Mouse (Mus musculus): Measurements from ENCODE around the gene Pappa.

The Pappa gene

GRCm38 (mm10) chr4:65269996-65270395, 146.0 kb downstream of the Pappa start:
- DNase-seq (ENCODE audit: extremely low spot score, low spot score): no peak

DNA sequence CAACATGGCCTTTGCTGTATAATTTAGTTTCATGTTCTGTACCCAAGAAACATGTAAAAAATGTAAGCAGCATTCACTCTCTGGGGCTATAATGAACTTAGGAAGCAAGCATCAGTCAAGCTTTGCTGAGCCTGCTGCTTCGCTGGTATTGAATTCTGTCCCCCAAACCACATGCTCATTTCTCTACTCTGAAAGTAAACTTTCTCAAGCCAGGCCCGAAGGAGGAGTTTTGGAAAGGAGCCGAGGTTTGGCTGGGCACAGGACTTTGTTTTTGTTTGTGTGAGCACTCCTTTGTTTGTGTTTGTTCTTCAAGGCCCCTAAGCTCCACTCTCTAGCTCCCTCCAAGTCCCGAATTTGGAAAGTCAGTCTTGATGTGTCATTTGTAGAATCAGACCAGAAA, 148.3 kb downstream of the Pappa start:
- no peak for DNase-seq (ENCODE audit: extremely low spot score, low spot score)

DNA sequence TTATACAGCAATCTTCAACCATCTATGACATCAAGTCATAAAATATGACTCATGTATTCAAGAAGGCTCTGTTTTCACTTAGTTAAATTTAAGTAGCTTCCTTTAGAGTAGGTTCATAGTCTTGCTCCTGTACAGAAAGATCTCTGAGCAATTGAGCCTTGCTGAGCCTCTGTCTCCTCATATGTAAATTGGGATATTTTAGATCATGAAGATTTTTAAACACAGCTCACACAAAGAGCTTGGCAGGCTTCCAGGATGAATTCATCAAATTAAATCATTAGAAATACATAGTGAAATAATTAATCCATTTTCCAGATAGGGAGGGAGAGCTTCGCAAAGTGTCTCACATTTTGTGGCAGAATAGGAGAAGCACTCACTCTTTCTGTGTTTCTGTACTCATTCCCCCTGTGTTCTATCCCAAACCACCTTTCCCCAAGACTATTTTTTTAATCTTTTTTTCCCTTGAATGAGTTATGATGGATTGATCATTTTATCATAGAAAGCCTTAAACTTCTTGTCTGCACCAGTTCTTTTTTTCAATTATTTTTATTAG, 149.4 kb downstream of the Pappa start:
- no peak for DNase-seq (ENCODE audit: extremely low spot score, low spot score)

GRCm38 (mm10) chr4:65278451-65279271, 154.7 kb downstream of the Pappa start:
- peak; percentile 44 for DNase-seq (ENCODE audit: extremely low spot score, low spot score)

DNA sequence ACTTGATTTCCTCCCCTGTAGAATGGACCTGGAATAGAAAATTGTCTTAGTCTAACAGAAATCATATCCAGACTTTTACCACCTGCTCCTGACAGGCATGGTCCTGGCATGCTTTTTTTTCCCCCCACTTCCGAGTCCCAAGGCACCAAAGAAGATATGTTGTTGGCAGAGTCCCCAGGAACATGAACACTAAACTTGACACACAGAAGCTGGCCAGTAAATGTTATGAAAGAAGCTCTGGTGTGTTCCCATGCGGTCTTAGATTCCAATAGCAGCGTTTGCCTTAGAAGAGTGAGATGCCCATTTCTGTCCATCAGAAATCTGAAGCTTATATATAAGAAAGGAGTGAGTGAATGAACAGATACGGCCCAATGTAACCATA, 155.3 kb downstream of the Pappa start:
- no peak for DNase-seq (ENCODE audit: extremely low spot score, low spot score)

DNA sequence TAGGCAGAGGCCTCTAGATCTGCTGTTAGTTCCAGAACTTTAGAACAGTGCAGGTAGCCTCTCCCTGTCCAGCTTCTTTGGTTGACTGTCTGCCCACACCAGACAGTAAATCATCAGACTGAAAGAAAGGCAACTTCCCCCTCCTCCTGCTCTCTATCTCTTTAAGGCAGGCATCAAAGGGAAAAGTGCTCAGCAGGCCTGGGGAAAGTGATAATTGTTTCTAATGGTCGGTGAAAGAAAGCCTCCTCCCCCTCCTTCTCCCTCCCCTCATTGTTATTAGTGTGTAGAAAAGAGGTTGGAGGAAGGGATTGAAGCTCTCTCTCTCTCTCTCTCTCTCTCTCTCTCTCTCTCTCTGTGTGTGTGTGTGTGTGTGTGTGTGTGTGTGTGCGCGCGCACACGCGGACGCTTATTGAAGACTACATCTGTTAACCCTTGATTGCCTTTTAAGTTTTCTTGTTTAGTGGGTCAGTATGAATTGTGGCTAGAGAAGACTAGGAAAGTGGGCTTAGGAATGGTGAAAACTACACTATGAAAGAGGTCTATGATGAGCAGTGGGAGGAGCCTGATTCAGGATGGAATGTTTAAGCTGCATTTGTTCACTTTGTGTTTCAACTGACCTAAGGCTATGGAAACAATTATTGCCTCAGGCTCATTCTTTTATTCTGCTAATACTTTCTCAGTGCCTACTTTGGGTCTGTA, 156.2 kb downstream of the Pappa start:
- peak; percentile 46 for DNase-seq (ENCODE audit: extremely low spot score, low spot score)

GRCm38 (mm10) chr4:65280888-65281287, 156.9 kb downstream of the Pappa start:
- no peak for DNase-seq (ENCODE audit: extremely low spot score, low spot score)

- DNase-seq (ENCODE audit: extremely low spot score, low spot score): no peak
Measured at GRCm38 (mm10) chr4:65283611-65284010, 159.6 kb downstream of the Pappa start.

DNA sequence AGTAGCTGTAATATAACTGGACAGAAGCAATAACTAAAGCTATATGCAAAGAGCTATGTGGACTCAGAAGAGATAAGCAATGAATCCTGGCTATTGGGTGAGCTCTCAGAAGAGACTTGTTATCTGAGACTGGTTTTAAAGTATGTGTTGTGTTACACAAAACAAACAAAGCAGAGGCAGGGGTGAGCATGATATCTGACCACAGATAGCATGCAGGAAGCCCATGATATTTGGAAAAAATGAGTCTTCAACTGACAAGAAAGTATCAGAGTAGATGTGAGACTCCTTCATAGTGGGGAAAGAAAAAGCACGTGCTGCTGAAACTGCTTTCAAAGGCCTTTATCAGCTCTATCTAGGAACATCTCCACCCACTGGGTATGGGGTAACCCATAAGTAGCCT, 161.2 kb downstream of the Pappa start:
- DNase-seq (ENCODE audit: extremely low spot score, low spot score): no peak

GRCm38 (mm10) chr4:65289247-65289646, 165.3 kb downstream of the Pappa start:
- no peak for DNase-seq (ENCODE audit: extremely low spot score, low spot score)

- DNase-seq (ENCODE audit: extremely low spot score, low spot score): no peak
Measured at GRCm38 (mm10) chr4:65295741-65296140, 171.8 kb downstream of the Pappa start.

DNA sequence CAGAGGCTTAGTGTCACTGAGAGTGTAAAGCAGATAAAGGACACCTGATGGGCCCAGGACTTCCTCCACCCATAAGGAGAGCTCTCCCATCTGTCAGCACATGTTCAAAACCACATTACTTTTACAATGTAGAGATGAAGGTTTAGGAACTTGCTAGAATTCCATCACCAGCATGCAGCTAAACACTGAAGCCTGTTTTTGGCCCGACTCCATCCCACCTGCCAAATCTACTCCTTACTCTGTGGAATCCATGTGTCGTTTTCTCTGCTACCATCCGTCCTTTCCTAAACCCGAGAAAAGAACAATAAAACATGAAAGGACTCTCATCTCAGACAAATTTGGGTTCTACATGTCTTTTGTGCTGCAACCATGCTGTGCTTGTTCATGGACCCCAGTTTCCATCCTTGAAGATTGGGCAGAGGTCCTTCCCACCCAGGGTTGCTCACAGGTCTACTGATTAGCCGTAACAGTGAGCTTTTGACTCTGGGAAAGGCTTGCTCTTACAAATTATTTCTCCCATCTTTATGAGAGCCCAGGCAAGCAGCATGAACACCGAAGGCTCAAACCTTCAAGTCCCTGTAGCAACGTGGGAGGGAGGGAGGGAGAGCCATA, 172.5 kb downstream of the Pappa start:
- DNase-seq (ENCODE audit: extremely low spot score, low spot score): no peak

GRCm38 (mm10) chr4:65296968-65297499, 173.1 kb downstream of the Pappa start:
- DNase-seq (ENCODE audit: extremely low spot score, low spot score): peak; percentile 60

DNA sequence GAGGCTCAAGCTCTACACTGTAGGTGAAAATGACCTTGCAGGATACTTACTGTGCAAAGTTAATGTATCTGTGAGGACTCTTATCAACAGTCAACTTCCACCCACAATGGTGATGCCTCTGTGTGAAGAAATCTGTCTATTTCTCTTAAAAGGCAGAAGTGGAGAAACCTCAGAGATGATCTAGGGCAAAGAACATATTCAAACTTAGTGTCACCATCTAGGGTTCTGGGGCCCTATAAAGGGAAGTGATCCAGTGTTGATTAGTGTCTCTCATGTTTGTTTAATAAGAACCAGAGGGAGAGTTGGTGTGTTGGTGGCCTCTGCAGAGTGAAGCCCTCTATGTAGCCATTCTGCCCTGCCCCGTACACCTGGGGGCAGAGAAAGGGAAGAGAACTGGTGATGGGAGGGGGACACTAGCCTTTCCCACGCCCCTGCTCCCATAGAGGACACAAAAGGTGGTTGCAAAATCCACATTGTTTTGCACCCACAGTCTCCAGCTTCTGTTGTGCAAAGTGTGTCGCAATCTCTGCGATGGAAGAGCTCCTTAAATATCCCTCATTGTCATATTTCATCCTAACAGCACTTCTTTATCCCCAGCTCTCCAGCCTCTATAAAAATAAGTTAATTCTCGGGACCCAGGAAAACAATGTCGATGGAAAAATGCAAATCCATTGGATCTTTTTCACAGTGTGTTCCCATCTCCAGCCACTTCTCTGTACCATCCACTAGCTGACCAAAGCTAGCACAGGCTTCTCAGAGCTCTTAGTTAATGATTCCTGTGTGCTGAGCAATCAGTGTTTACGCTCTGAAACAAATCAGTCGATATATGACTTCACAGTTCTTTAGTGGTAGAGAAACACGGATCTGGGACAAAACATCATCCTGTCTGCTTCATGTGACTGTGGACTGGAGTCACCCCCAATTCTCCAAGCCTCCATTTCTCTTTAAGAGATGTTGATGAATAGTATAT, 174.5 kb downstream of the Pappa start:
- DNase-seq (ENCODE audit: extremely low spot score, low spot score): no peak

DNA sequence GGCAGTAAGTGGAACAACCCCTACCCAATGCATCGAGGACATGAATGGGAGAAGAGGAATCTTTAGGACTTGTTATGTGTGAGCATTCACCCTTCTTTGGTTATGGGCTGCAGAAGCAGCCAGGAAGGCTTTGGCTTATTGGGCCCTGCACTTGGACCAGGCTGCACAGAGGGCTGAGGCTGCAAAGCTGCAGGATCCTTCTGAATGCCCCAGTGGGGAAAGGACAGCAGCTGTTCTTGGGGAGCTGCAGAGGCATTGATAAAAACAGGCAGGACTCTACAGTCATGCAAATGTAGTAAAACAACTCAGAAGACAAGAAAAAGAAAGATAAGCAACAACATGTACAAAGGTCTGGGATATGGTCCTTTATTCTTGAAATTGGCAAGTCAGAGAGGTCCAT, 175.4 kb downstream of the Pappa start:
- no peak for DNase-seq (ENCODE audit: extremely low spot score, low spot score)

DNA sequence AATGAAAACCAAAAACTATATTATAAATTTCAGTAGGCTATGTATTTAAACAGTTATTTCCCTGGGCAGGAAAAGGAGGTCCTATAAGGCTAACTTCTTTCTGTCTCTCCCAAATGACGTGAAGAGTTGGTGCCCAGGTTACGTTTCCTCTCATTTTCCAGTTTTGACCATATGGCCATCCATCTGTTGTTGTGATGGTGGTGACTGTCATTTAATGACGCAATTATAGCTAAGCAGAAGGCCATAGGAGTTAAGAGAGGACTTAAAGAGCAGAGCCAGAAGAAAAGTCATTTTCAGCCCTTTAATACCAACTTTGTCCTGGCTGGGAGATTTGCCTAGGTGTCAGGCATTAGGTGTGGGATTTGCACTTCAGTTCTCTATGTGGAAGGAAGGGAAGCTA, 176.5 kb downstream of the Pappa start:
- DNase-seq (ENCODE audit: extremely low spot score, low spot score): no peak

GRCm38 (mm10) chr4:65302666-65303065, 178.7 kb downstream of the Pappa start:
- no peak for DNase-seq (ENCODE audit: extremely low spot score, low spot score)

DNA sequence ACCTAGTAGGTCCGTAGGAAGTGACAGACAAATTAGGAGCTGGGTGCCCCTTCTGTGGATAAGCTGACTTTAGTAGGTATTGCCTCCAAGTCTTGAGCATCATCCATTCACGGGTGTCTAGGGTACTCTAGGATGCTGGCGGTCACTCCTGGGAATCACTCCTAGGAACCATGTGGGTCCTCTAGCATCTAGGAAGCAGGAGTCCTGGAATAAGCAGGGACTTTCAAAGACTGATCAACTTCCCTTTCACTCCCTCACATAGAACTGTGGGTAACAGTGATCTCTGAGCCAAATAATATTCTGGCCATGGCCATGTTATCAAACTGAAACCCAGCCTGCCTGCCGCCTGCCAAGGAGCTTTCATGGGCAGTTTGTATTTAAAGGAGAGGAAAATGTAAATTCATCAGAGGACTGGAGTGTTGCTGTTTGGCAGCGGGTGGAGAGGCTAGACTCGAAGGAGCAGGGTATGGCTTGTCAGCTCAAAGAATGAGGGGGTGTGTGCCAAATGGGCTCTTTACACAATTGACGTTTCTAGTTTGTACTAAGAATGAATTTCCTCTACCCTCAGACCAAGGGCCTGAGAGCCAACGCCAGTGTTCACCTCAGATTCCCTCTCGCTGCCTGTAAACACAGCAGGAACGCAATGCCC, 194.0 kb downstream of the Pappa start:
- DNase-seq (ENCODE audit: extremely low spot score, low spot score): no peak

DNA sequence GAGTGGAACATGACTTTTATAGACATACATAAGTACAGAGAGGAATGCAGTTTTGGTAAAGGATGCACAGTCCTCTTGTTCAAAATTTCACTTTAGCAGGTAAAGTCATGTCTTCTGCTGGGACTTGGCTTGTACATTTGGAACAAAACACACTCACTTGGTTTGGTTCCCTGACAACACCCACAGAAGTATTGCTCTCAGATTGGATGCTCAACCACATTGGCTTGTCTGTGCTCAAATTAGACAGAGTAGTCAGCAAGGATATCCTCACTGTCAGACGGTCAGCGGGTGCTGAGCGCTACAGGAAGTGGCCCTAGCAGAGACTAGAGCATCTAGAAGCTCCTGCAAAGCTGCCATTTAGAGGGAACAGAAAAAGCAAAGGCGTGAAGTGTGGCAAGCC, 197.4 kb downstream of the Pappa start:
- no peak for DNase-seq (ENCODE audit: extremely low spot score, low spot score)

DNA sequence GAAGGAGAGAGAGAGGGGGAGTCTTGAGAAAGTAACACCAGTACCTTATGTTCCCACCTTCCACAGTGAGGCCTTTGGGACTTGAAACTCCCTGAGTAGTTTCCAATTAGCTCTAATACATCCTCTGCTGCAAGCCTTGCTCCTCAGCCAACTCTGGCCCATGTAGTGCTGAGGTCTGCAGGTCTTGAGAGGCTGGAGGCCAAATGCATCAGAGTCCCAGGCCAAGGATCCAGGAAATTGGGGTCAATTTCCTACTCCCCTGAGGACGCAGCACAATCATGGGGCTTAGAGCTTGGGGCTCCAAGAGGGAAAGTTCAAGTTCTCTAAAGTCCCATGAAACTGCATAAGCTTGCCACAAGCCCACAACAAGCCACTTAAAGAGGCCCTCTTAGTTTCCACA, 198.0 kb downstream of the Pappa start:
- DNase-seq (ENCODE audit: extremely low spot score, low spot score): no peak
